Mouse (Mus musculus) neural tube, embryonic 11.5 days (tissue): Measurements from ENCODE around the gene Dnajc6. TPM values are rescaled to one million over a fixed set of nuclear protein-coding genes. Genes with fewer than 3 reads are reported as not detected.

Source experiments
- ATAC-seq: fragments of 200-750 bp; cut with Nextera tagmentation; 2 replicates; pipeline ENCODE4 v1.8.0; 2017; ENCODE audit warnings: moderate number of reproducible peaks, mild to moderate bottlenecking, moderate TSS enrichment, moderate library complexity; ENCODE audit not compliant: insufficient read depth, low FRiP score, low TSS enrichment
- DNase-seq: peaks from one replicate; pipeline ENCODE4 v3.0.0-alpha.2; 2015; ENCODE audit warnings: low spot score
- H3K27ac ChIP-seq: fragments of 300-500 bp; sonication (generic); 2 replicates; pipeline ENCODE4 v1.5.1; 2014; ENCODE audit warnings: low read depth, mild to moderate bottlenecking, low read length
- H3K27me3 ChIP-seq: fragments of 300-500 bp; sonication (generic); 2 replicates; pipeline ENCODE4 v1.6.1; 2014; ENCODE audit warnings: mild to moderate bottlenecking, low read length, mixed read lengths; ENCODE audit not compliant: control insufficient read depth, insufficient read depth
- H3K36me3 ChIP-seq: fragments of 300-500 bp; sonication (generic); 2 replicates; pipeline ENCODE4 v1.6.1; 2014; ENCODE audit warnings: mild to moderate bottlenecking, low read length, moderate library complexity, mixed read lengths; ENCODE audit not compliant: control insufficient read depth, insufficient read depth
- H3K4me1 ChIP-seq: fragments of 300-500 bp; sonication (generic); 2 replicates; pipeline ENCODE4 v1.6.1; 2014; ENCODE audit warnings: low read length, mixed read lengths; ENCODE audit not compliant: control insufficient read depth, insufficient read depth
- H3K4me2 ChIP-seq: fragments of 300-500 bp; sonication (generic); 2 replicates; pipeline ENCODE4 v1.6.1; 2014; ENCODE audit warnings: low read depth, mild to moderate bottlenecking, moderate library complexity
- H3K4me3 ChIP-seq: fragments of 300-500 bp; sonication (generic); 2 replicates; pipeline ENCODE4 v1.5.1; 2014; ENCODE audit warnings: low read depth, low read length
- H3K9ac ChIP-seq: fragments of 300-500 bp; sonication (generic); 2 replicates; pipeline ENCODE4 v1.6.1; 2014; ENCODE audit warnings: mild to moderate bottlenecking, low read length
- H3K9me3 ChIP-seq: fragments of 300-500 bp; sonication (generic); 2 replicates; pipeline ENCODE4 v1.6.1; 2016; ENCODE audit warnings: low read length; ENCODE audit not compliant: control insufficient read depth
- WGBS: fragments of 180-500 bp; shearing (Covaris S2); extraction: QIAGEN DNeasy Blood & Tissue Kit; methylation state at CpG from one replicate; pipeline ENCODE4 v1.1.7; 2014; 5-methylcytosine and 5-hydroxymethylcytosine counted together
- polyA plus RNA-seq: library from polyadenylated mRNA; unstranded; fragments of >200 nt; fragmentation: Nextera tagmentation; extraction: Ambion mirVana; gene quantifications from 2 replicates; pipeline ENCODE4 v1.2.1, GENCODE M21; 2014

The Dnajc6 gene
- 9.1 and 9.7 TPM in 2 replicates for polyA plus RNA-seq

DNA sequence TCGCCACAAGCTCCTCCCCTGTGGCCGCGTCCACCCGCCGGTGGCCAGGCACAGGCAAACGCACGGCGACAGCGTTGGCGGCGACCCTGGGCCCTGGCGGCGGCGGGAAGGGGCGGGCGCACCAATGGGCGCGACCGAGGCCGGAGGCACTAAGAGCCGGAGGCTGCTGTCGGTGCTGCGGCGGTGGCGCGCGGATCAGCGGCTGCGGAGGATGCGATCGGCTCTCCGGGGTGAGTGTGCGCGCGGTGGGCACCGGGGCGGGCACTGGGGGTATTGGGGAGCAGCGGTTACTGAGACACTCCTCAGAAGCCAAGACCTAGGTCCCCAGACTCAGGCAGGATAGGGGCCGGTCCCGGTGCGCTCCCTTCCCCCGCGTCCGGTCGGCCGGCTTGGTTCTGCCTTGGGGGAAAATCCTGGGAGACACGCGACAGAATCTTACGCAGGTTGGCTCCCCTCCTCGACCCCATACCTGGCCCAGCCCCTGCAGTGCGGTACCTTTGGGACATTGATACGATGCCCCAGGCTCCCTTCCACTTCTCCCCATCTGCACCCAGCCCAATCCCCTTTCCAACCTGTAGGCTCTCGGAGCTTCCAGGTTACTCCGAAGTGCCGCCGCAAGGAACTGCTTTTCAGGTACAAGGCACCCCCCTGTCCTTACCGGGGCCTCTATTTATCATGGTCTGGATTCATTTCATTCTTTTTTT, at the start of gene Dnajc6:
Dnajc6 (plus strand) TSS at position 115 of the 704 bp plus-strand sequence.
- H3K36me3 ChIP-seq = no peaks in the 10 kb centered on the region
- H3K4me2 ChIP-seq = peak within 1 kb of the TSS; percentile 95
- H3K4me1 ChIP-seq = peaks cover 5% of the 10 kb centered on the region; the same call in 1 of the 2 replicates
- H3K9me3 ChIP-seq = no peaks in the 10 kb centered on the region
- H3K9ac ChIP-seq = peak within 1 kb of the TSS; percentile 65
- no peak within 1 kb of the TSS for H3K27ac ChIP-seq
- DNase-seq = peak; percentile 62
- peaks cover 25% of the 10 kb centered on the region for H3K27me3 ChIP-seq
- under 1% methylated on average over 55 of the region's 57 CpGs for WGBS
- peak within 1 kb of the TSS; percentile 59 for H3K4me3 ChIP-seq
- ATAC-seq = peak; percentile 55

DNA sequence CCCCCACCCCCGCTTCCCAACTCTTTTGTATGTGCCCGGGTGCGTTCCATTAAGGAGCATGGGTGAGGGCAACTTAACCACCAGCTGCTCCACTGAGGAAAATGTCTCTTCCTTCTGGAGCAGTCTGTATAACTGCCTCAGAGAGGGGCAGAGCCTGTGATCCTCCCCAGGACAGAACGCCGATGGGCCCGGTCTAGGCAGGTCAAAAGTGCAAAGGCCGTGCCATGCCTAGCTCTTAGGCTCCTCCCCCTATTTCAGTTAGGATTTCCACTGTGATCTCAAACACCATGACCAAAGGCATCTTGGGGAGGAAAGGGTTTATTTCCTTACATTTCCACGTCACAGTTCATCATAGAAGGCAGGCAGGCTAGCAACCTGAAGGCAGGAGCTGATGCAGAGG, 47.7 kb upstream of the Dnajc6 start:
- no peak overlapping the region for H3K4me2 ChIP-seq
- no peaks in the 10 kb centered on the region for H3K27me3 ChIP-seq
- no peaks in the 10 kb centered on the region for H3K36me3 ChIP-seq
- H3K9me3 ChIP-seq = no peaks in the 10 kb centered on the region
- H3K9ac ChIP-seq = no peak overlapping the region
- WGBS = 86% methylated on average over 8 of the region's 8 CpGs
- ATAC-seq (no peak), DNase-seq (no peak)
- no peak overlapping the region for H3K27ac ChIP-seq
- H3K4me3 ChIP-seq = no peak overlapping the region
- no peaks in the 10 kb centered on the region for H3K4me1 ChIP-seq

GRCm38 (mm10) chr4:101449344-101449743, 47.1 kb upstream of the Dnajc6 start:
- Histone ChIP-seq H3K27me3 (no peaks in the 10 kb centered on the region), H3K9ac (no peak overlapping the region), H3K27ac (no peak overlapping the region), H3K36me3 (no peaks in the 10 kb centered on the region), H3K4me3 (no peak overlapping the region), H3K9me3 (no peaks in the 10 kb centered on the region), H3K4me1 (no peaks in the 10 kb centered on the region), H3K4me2 (no peak overlapping the region)
- ATAC-seq (no peak), DNase-seq (no peak)
- 84% methylated on average over 7 of the region's 7 CpGs for WGBS

DNA sequence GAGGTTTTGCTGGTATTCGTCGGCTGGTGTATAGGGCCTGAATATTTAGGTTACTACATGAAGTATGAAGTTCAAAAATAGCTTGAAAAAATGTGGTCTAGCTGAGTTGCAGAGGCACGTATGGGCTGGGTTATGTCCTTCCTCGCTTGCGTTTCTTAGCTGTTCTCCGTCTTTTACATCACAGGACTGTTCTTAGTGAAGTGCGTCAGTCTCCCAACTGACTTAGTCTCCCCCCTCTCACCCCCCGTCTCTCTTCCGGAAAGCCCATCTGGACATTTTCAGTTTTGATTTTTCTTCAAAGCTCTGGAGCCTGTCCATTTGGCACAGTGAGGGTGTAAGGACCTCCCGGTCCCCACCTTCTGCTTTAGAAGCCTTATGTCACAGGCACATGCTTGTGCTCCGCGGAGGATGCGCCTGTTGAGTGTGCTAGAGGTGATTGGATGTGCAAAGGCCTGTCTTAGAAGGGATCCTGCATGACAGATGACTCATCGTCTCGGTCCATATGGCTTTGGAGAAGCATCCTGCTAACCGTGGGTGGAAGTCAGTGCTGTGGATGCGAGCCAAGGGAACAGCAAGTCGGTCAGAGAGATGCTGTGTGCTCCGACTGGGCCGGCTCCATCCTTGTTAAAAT, 46.2 kb upstream of the Dnajc6 start:
- Histone ChIP-seq H3K9me3 (no peaks in the 10 kb centered on the region), H3K4me1 (no peaks in the 10 kb centered on the region), H3K9ac (no peak overlapping the region), H3K36me3 (no peaks in the 10 kb centered on the region), H3K27me3 (no peaks in the 10 kb centered on the region), H3K27ac (no peak overlapping the region), H3K4me2 (no peak overlapping the region), H3K4me3 (no peak overlapping the region)
- DNase-seq (no peak), ATAC-seq (no peak)
- 94% methylated on average over 20 of the region's 20 CpGs for WGBS

GRCm38 (mm10) chr4:101451089-101451488, 45.4 kb upstream of the Dnajc6 start:
- ATAC-seq = no peak
- no peaks in the 10 kb centered on the region for H3K4me1 ChIP-seq

GRCm38 (mm10) chr4:101452829-101453228, 43.6 kb upstream of the Dnajc6 start:
- no peaks in the 10 kb centered on the region for H3K9me3 ChIP-seq
- no peaks in the 10 kb centered on the region for H3K4me1 ChIP-seq
- no peak overlapping the region for H3K27ac ChIP-seq
- 94% methylated on average over 9 of the region's 9 CpGs for WGBS
- no peaks in the 10 kb centered on the region for H3K36me3 ChIP-seq
- H3K4me2 ChIP-seq = no peak overlapping the region
- no peak for DNase-seq
- H3K9ac ChIP-seq = no peak overlapping the region
- no peak overlapping the region for H3K4me3 ChIP-seq
- no peaks in the 10 kb centered on the region for H3K27me3 ChIP-seq
- no peak for ATAC-seq

More at GRCm38 (mm10) chr4:101451089-101451488, 45.4 kb upstream of the Dnajc6 start:
- Histone ChIP-seq H3K27me3 (no peaks in the 10 kb centered on the region), H3K4me3 (no peak overlapping the region), H3K27ac (no peak overlapping the region), H3K9ac (no peak overlapping the region), H3K36me3 (no peaks in the 10 kb centered on the region), H3K4me2 (no peak overlapping the region), H3K9me3 (no peaks in the 10 kb centered on the region)
- DNase-seq = no peak
- 95% methylated on average over 4 of the region's 4 CpGs for whole genome bisulfite sequencing

DNA sequence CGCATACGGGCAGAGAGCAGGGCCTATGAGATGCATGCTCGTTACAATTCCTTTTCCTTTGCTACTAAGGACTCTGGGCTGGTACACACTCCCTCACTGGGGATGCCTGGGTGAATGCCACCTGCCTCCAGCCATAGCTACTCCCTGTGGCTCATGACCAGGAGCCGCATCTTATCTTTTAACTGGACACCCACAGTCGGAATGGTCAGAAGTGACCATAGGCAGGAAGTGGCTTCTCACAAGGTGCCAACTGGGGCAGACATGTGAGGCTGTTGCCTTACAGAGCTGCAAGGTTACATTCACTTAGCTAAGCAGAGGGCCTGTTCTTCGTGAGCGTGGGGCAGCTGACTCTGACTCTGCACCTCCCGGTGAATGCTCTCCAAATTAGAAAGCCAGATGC, 39.3 kb upstream of the Dnajc6 start:
- H3K36me3 ChIP-seq = no peaks in the 10 kb centered on the region
- H3K4me2 ChIP-seq = no peak overlapping the region
- 87% methylated on average over 8 of the region's 8 CpGs for WGBS
- DNase-seq = no peak
- H3K27ac ChIP-seq = no peak overlapping the region
- no peaks in the 10 kb centered on the region for H3K4me1 ChIP-seq
- no peaks in the 10 kb centered on the region for H3K27me3 ChIP-seq
- H3K9me3 ChIP-seq = no peaks in the 10 kb centered on the region
- no peak overlapping the region for H3K4me3 ChIP-seq
- H3K9ac ChIP-seq = no peak overlapping the region
- no peak for ATAC-seq

DNA sequence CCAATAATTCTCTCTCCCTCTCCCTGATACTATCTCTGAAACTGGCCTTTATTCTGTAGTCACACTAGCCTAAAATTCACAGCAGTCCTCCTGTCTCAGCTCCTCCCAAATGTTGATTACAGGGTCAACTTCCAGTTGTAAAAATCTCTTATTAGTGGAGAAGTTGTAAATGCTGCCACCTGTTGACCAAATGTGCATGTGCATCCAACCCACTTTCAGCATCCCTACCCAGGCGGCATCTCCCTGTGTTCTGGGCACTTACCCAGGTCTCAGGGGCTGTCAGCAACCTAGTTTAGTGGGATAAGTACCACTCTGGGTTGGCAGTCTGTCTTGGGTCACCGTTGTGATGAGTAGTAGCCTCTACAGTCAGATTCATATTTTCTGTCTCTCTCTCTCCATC, 38.1 kb upstream of the Dnajc6 start:
- Histone ChIP-seq H3K9ac (no peak overlapping the region), H3K36me3 (no peaks in the 10 kb centered on the region), H3K9me3 (no peaks in the 10 kb centered on the region), H3K27me3 (no peaks in the 10 kb centered on the region), H3K27ac (no peak overlapping the region), H3K4me3 (no peak overlapping the region), H3K4me1 (no peaks in the 10 kb centered on the region), H3K4me2 (no peak overlapping the region)
- no peak for ATAC-seq
- DNase-seq = peak; percentile 46
- 60% methylated on average over 2 of the region's 2 CpGs for WGBS

DNA sequence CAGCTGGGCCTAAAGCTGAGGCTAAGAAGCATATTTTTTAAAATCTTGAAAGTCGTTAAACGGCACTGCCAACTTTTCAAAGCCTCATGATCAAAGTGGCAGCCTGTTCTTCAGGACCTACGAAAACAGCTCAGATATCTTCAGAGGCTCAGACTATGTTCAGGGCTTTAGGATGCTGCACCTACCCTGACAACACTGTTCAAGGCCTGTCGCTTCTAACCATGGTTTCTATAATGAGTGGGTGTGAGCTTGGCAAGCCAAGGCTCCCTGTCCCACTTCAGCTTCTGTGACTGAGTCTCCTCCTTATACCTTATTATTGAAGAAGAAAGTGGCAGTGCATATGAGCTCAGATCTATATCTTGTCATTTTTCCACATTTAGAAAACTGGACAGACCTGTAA, 37.1 kb upstream of the Dnajc6 start:
- Histone ChIP-seq H3K9ac (no peak overlapping the region), H3K9me3 (no peaks in the 10 kb centered on the region), H3K4me3 (no peak overlapping the region), H3K4me2 (no peak overlapping the region), H3K4me1 (no peaks in the 10 kb centered on the region), H3K27me3 (no peaks in the 10 kb centered on the region), H3K27ac (no peak overlapping the region), H3K36me3 (no peaks in the 10 kb centered on the region)
- ATAC-seq (no peak), DNase-seq (no peak)
- WGBS = 85% methylated on average over 4 of the region's 4 CpGs
